8 mouse cellular contexts compared by ENCODE assay signal in genomic region chr12:83951711-83952575, GRCm38 (mm10). TPM values are rescaled to one million over a fixed set of nuclear protein-coding genes. Genes with fewer than 3 reads are reported as not detected.
DNase-seq lines count a peak whose midpoint lies in the region; ATAC-seq and TF ChIP-seq lines count a peak whose summit lies in the region.
"Had no signal": no experiment of that assay in that cellular context is flagged by ENCODE, and none has a peak within 500 bp of the region (broad histone marks: within the 10 kb centered on the region; RNA-seq: fewer than 3 reads in every experiment).

No protein-coding gene starts in this region.

- H3K9ac ChIP-seq in forebrain, postnatal 0 days: peak overlapping the region; percentile 68
- H3K9ac ChIP-seq in liver, embryonic 15.5 days: peak overlapping the region; percentile 77

- no peak for ATAC-seq in forebrain, postnatal 0 days
- ATAC-seq in liver, embryonic 15.5 days (ENCODE audit: insufficient read depth): no peak

- peak overlapping the region; percentile 86 for H3K4me3 ChIP-seq in thymus, adult 2 months (ENCODE audit: control insufficient read depth, insufficient read depth, low read length)
- H3K4me3 ChIP-seq in forebrain, postnatal 0 days (ENCODE audit: low read depth, low read length): peak overlapping the region; percentile 78
- peak overlapping the region; percentile 81 for H3K4me3 ChIP-seq in liver, embryonic 15.5 days (replicated peaks)

- peaks cover 17% of the 10 kb centered on the region for H3K4me1 ChIP-seq in thymus, adult 2 months (replicated peaks; ENCODE audit: control insufficient read depth, insufficient read depth, low read length)
- peaks cover 10% of the 10 kb centered on the region for H3K4me1 ChIP-seq in forebrain, postnatal 0 days (ENCODE audit: insufficient read depth)
- peaks cover 62% of the 10 kb centered on the region for H3K4me1 ChIP-seq in liver, embryonic 15.5 days (replicated peaks)

- TF ChIP-seq POLR2A in thymus, adult 2 months (IDR thresholded peaks at IDR 0.05; ENCODE audit: control insufficient read depth, extremely low read depth, insufficient read depth, low read length, poor library complexity): no peak

- no peaks in the 10 kb centered on the region for H3K9me3 ChIP-seq in forebrain, postnatal 0 days (ENCODE audit: low read length)
- H3K9me3 ChIP-seq in liver, embryonic 15.5 days (replicated peaks): no peaks in the 10 kb centered on the region

- DNase-seq in thymus, adult 2 months: no peak
- no peak for DNase-seq in thymus, postnatal 4 days
- DNase-seq in forebrain, postnatal 0 days: no peak
- no peak for DNase-seq in MN1 (ENCODE audit: low spot score)
- DNase-seq in frontal cortex, postnatal 14 days (ENCODE audit: low spot score in 2 of 2): no peak
- DNase-seq in adrenal gland, adult 18-20 months (ENCODE audit: low spot score in 2 of 2): no peak

- H3K27me3 ChIP-seq in thymus, adult 2 months (ENCODE audit: control insufficient read depth, insufficient read depth, low read length): no peaks in the 10 kb centered on the region
- no peaks in the 10 kb centered on the region for H3K27me3 ChIP-seq in forebrain, postnatal 0 days (ENCODE audit: insufficient read depth, low read length)
- no peaks in the 10 kb centered on the region for H3K27me3 ChIP-seq in liver, embryonic 15.5 days

- 0 out of 2 replicates have a peak, but pooled peaks cover 3% of the 10 kb centered on the region for H3K36me3 ChIP-seq in thymus, adult 2 months (ENCODE audit: control insufficient read depth, insufficient read depth, low read length)
- peaks cover 6% of the 10 kb centered on the region; the same call in 1 of the 2 replicates for H3K36me3 ChIP-seq in forebrain, postnatal 0 days (ENCODE audit: insufficient read depth)
- H3K36me3 ChIP-seq in liver, embryonic 15.5 days (replicated peaks): 0 out of 2 replicates have a peak, but pooled peaks cover 7% of the 10 kb centered on the region

- TF ChIP-seq CTCF in thymus, adult 2 months (IDR thresholded peaks at IDR 0.05; ENCODE audit: borderline replicate concordance, control insufficient read depth, extremely low read depth, insufficient read depth, low read length, poor library complexity): no peak
- TF ChIP-seq CTCF in forebrain, postnatal 0 days (IDR thresholded peaks at IDR 0.05; ENCODE audit: low read depth): no peak

- peak overlapping the region; percentile 87 for H3K4me2 ChIP-seq in forebrain, postnatal 0 days (ENCODE audit: low read depth)
- peak overlapping the region; percentile 97 for H3K4me2 ChIP-seq in liver, embryonic 15.5 days

- no peak overlapping the region for H3K27ac ChIP-seq in thymus, adult 2 months (ENCODE audit: control insufficient read depth, insufficient read depth, low read length)
- no peak overlapping the region for H3K27ac ChIP-seq in forebrain, postnatal 0 days (ENCODE audit: low read depth, low read length)
- peak overlapping the region; percentile 77; the same call in 1 of the 2 replicates for H3K27ac ChIP-seq in liver, embryonic 15.5 days (replicated peaks)

- WGBS in thymus, adult 2 months: 87% methylated on average over 32 of the region's 32 CpGs
- 66% methylated on average over 32 of the region's 32 CpGs for WGBS in forebrain, postnatal 0 days
- 41% methylated on average over 32 of the region's 32 CpGs for WGBS in liver, embryonic 15.5 days (ENCODE audit: insufficient replicate concordance)

RNA-seq across cellular contexts. Expression of gene Riox1, which starts 1.5 kb away (rescaled TPM):
- polyA plus RNA-seq in thymus, adult 2 months (2012; rRNA removed): 23.9 and 32.9 TPM in 2 replicates
- 22.3 and 25.2 TPM in 2 replicates for total RNA-seq in forebrain, postnatal 0 days (2014; rRNA removed)
- 12.7 and 13.1 TPM in 2 replicates for polyA plus RNA-seq in forebrain, postnatal 0 days (2015; fragmentation: Nextera tagmentation; extraction: Ambion mirVana)
- polyA plus RNA-seq in liver, embryonic 15.5 days (2015; fragmentation: Nextera tagmentation; extraction: Ambion mirVana): 7.1 and 7.8 TPM in 2 replicates
- total RNA-seq in adrenal gland, adult 18-20 months (2021): 10 to 100 TPM; 15.2 to 16.4 TPM

RNA-seq across cellular contexts. Expression of gene Numb, which starts 30.2 kb away (rescaled TPM):
- polyA plus RNA-seq in thymus, adult 2 months (2012; rRNA removed): 42.0 and 44.4 TPM in 2 replicates
- 8.6 and 12.4 TPM in 2 replicates for total RNA-seq in forebrain, postnatal 0 days (2014; rRNA removed)
- polyA plus RNA-seq in forebrain, postnatal 0 days (2015; fragmentation: Nextera tagmentation; extraction: Ambion mirVana): 7.0 and 9.0 TPM in 2 replicates
- polyA plus RNA-seq in liver, embryonic 15.5 days (2015; fragmentation: Nextera tagmentation; extraction: Ambion mirVana): 15.0 and 15.9 TPM in 2 replicates
- total RNA-seq in adrenal gland, adult 18-20 months (2021): 10 to 100 TPM; 51.9 to 57.5 TPM

RNA-seq across cellular contexts. Expression of gene Heatr4, which starts 32.7 kb away (rescaled TPM):
- polyA plus RNA-seq in thymus, adult 2 months (2012; rRNA removed): not detected in 2 replicates
- total RNA-seq in forebrain, postnatal 0 days (2014; rRNA removed): 0.05 and 0.15 TPM in 2 replicates
- polyA plus RNA-seq in forebrain, postnatal 0 days (2015; fragmentation: Nextera tagmentation; extraction: Ambion mirVana): 0.04 and 0.05 TPM in 2 replicates
- not detected in 2 replicates for polyA plus RNA-seq in liver, embryonic 15.5 days (2015; fragmentation: Nextera tagmentation; extraction: Ambion mirVana)
- not detected for total RNA-seq in adrenal gland, adult 18-20 months (2021)
- total RNA-seq: left cerebral cortex, adult 18-20 months had no signal

RNA-seq across cellular contexts. Expression of gene Acot2, which starts 35.7 kb away (rescaled TPM):
- polyA plus RNA-seq in thymus, adult 2 months (2012; rRNA removed): 9.1 and 11.2 TPM in 2 replicates
- total RNA-seq in forebrain, postnatal 0 days (2014; rRNA removed): 14.8 and 17.5 TPM in 2 replicates
- polyA plus RNA-seq in forebrain, postnatal 0 days (2015; fragmentation: Nextera tagmentation; extraction: Ambion mirVana): 12.4 and 24.2 TPM in 2 replicates
- polyA plus RNA-seq in liver, embryonic 15.5 days (2015; fragmentation: Nextera tagmentation; extraction: Ambion mirVana): 12.4 and 12.6 TPM in 2 replicates
- total RNA-seq in adrenal gland, adult 18-20 months (2021): 10 to 100 TPM; 19.2 to 38.5 TPM

RNA-seq across cellular contexts. Expression of gene Acot1, which starts 57.3 kb away (rescaled TPM):
- 3.6 TPM in 2 replicates for polyA plus RNA-seq in thymus, adult 2 months (2012; rRNA removed)
- total RNA-seq in forebrain, postnatal 0 days (2014; rRNA removed): 79.2 and 87.1 TPM in 2 replicates
- polyA plus RNA-seq in forebrain, postnatal 0 days (2015; fragmentation: Nextera tagmentation; extraction: Ambion mirVana): 112 and 119 TPM in 2 replicates
- polyA plus RNA-seq in liver, embryonic 15.5 days (2015; fragmentation: Nextera tagmentation; extraction: Ambion mirVana): 35.8 and 44.5 TPM in 2 replicates
- 10 to 100 TPM in 1 of 2 experiments, 1 to 10 TPM in 1; 8.5 to 12.6 TPM for total RNA-seq in adrenal gland, adult 18-20 months (2021)
